Mouse (Mus musculus) 3134 (cell line): ENCODE data around the gene Ssxa1.
"Not testable (repeated sequence)": the region's sequence is repeated elsewhere in the genome, so short reads cannot be mapped to it uniquely, and the experiment has no call there.

ENCODE experiments used
- DNase-seq: peaks from one replicate; pipeline ENCODE4 v3.0.0-alpha.2; 2011; ENCODE audit warnings: low spot score; ENCODE audit not compliant: insufficient read length; ENCODE audit errors: extremely low read depth

Ssxa1 gene

DNA sequence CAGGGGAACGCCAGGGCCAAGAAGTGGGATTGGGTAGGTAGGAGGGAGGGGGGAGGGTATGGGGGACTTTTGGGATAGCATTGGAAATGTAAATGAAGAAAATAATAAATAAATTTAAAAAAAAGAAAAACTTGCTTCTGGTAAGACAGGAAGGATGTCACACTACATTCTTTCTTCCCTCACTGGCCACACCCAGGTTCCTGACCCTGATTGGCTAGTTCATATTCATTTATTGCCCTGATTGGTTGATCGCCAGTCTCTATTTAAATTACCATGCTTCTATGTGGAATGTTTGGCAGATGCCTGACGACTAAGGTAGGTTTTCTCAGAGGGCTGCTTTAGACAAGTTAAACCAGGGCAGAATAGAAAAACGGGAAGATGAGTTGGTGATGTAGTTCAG is at the start of gene Ssxa1:
Gene Ssxa1 (plus strand): TSS at position 301 of the 400 bp plus-strand sequence.
- DNase-seq, result no peak

GRCm38 (mm10) chrX:21068106-21068505 is 47.5 kb upstream of the Ssxa1 start, which contains the start of gene Spaca5:
Gene Spaca5 (plus strand): TSS chrX:21068406.
- DNase-seq, result no peak

- no peak for DNase-seq
Observed at GRCm38 (mm10) chrX:21088645-21088982, 27.0 kb upstream of the Ssxa1 start.

- peak; percentile 60 for DNase-seq
Observed at GRCm38 (mm10) chrX:21088983-21089866, 26.4 kb upstream of the Ssxa1 start, which contains the start of gene Zfp300. Gene Zfp300 (minus strand): TSS chrX:21089527.

- DNase-seq, result no peak
Observed at GRCm38 (mm10) chrX:21089867-21090239, 25.8 kb upstream of the Ssxa1 start.

- DNase-seq, result not testable (repeated sequence)
Observed at GRCm38 (mm10) chrX:21146675-21147074, 31.1 kb downstream of the Ssxa1 start.
